Mouse (Mus musculus): ENCODE results near the gene Micu1.

Micu1 gene

DNA sequence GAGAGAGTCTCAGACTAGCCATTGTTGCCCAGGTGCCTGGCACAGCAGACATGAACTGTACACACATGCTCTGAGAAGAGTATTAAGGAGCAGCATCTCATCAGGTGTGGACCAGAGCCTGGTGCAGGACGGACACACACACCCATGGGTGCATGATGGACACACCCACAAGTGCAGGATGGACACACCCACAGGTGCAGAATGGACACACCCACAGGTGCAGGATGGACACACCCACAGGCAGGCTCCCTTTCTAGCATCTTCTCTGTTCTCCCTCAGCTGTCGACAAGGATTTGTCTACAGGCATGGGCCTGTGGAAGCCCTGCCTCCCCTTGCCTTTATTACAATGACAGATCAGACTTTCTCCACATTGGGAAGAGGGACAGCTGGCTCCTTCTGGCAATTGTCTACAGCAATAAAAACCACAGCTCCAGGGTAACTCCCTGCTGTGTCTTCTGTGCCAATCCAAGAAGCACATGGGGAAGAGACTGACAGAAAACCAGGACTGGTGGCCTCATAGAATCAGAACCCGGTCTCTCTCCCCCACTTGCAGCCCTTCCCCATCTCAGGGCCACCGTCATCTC is 107.8 kb downstream of the Micu1 start:
- no peak for DNase-seq (ENCODE audit: low read depth, low spot score)

DNA sequence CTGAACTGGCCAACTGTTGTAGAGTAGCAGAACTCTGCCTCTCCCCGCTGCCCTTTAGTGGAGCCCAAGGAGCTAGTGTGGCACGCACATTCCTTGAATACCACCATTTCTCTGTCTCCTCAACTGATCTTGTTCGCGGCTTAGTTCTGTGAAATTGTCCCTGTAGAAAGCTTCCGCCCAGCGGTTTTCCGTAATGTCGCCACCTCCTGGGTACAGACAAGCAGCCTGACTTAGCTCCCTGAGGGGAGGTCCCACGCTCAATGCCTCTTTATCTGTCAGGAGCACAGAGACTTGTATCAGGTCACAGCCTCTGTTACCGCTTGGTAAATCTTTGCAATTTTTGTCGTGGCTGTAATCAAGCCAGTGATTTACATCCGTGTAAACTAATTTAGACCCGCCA is 110.7 kb downstream of the Micu1 start:
- DNase-seq (ENCODE audit: low read depth, low spot score) = peak; percentile 37

DNA sequence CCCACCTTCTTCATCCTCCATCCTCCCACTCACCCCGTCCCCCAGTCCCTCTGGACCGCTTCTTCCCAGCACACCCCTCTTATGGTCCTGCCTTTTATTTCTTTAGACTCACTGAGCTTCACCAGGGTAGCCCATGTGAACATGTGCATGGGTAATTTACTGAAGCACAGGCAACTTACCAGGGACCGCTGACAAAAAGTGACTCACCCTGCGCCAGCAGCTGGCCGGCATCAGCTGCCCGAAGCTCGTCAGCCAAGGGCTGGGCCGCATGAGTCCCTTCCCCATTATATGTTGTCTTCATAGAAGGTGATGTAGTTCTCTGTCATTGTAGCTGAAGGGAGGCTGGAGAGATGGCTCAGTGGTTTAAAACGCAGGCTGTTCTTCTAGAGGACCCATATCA is 111.5 kb downstream of the Micu1 start:
- no peak for DNase-seq (ENCODE audit: low read depth, low spot score)

DNA sequence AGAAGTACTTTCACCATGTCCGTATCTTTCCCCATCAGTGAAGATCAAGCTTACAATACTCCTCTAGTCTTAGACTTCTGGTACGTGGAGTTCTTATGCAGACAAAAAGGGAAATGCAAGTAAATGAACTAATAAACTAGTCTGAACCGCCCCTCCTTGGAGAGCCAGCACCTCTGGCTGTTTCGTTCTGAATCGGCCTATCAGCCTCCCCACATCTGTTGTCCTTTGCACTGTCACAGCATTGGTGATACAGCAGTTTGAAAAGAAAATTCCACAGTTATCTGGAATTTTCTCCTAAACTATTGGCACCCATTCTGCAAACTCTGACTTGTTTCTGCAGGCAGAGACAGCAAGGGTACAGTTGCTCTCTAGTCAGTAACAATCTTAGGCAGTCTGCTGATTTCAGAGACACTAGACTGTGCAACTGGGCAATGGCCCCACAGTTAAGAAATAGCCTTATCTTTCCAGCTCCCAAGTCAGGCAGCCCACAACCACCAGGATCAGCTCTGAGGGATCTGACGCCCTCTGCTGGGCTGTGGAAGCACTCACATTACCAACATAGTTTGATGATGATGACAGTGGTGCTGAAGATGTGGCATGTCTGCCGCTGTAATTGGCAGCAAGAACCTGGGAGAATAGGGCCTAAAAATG is 112.4 kb downstream of the Micu1 start:
- peak; percentile 14 for DNase-seq (ENCODE audit: low read depth, low spot score)

DNA sequence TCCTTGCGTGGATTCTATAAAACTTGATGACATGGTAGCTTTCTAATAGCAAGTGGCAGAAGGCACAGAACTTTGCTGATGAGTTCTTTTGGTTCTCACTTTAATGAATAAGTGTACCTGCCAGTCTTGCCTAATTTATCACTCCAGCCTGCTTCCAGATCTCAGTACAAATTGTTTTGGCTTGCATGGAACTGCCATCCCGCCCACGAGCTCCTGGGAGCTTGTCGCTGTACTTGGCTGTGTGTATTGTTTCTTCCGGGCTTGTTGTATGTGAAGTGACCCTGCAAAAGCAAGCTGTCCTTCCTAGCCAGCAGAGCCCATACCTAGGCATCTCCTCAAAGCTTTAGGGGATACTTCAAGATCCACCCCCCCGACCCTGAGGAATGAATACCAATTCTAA is 114.3 kb downstream of the Micu1 start:
- no peak for DNase-seq (ENCODE audit: low read depth, low spot score)

DNA sequence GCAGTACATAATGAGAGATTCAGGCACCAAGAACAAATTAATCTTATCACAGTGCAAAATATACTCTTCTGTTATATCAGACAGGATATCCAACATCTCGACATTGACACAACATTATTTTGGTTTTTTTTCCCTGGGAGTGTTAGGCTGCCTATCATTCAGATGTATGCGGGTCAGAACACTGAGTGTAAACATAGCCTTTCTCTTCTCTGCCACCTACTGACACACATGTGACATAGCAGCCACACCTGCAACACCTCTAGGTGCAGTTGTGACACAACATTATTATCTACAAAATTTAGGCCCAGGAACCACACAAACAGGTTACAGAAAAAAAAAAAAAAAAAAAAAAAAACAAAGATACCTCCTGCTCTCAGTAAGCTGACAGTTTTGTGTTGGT is 115.3 kb downstream of the Micu1 start:
- DNase-seq (ENCODE audit: low read depth, low spot score) = no peak

DNA sequence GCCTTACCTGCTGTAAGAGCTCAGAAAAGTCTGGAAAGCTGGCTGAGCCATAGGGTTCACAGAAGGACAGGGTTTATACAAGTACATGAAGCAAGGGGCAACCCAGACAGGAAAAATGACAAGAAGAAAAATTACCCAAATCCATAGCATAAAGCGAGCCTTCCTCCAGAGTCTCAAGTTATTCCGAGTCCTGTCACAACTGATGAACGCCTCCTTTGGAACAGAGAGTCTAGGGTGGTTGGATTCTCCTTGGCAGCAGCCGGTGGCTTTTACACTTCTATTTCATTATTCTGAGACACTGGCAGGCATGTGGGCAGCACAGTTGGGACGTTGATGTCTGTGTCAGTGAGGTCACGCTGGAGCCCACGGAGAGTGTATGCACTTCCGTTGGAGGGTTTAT is 115.7 kb downstream of the Micu1 start:
- DNase-seq (ENCODE audit: low read depth, low spot score) = no peak

DNA sequence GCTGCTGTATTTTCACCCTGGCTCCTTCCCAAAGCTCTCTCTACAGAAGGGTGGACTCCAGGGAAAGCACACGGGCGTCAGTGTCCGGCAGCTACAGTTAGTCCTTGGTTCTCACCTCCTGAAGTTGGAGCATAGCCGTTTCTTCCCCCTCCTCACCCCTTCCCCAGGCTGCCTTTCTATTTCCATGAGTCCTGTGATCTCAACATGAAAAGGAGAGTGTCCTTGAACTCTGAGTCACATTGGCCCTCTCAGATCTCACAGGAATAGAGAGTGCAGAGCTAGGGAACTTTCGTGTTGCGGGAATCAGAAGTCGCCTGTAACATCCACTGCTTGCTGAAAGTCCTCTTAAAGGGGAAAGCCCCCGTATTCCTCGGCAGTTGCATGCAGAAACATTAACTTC is 116.9 kb downstream of the Micu1 start:
- DNase-seq (ENCODE audit: low read depth, low spot score) = no peak

DNA sequence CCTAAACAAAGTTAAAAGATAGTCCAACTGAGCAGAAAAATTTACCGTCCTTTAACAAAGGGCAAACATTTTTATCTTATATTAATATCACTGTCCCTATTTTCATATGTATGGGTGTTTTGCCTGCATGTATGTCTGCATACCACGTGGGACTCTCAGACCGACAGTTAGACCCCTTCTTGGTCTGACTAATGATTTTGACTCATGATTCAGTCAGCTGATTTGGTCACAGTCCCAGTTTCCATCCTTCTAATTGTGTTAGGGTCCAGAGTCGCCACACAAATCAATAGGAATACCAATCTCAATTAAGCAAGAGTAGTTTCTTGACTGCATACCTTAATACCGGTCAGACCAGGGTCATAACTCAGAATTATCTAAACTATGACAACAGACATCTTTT is 118.6 kb downstream of the Micu1 start:
- no peak for DNase-seq (ENCODE audit: low read depth, low spot score)

DNA sequence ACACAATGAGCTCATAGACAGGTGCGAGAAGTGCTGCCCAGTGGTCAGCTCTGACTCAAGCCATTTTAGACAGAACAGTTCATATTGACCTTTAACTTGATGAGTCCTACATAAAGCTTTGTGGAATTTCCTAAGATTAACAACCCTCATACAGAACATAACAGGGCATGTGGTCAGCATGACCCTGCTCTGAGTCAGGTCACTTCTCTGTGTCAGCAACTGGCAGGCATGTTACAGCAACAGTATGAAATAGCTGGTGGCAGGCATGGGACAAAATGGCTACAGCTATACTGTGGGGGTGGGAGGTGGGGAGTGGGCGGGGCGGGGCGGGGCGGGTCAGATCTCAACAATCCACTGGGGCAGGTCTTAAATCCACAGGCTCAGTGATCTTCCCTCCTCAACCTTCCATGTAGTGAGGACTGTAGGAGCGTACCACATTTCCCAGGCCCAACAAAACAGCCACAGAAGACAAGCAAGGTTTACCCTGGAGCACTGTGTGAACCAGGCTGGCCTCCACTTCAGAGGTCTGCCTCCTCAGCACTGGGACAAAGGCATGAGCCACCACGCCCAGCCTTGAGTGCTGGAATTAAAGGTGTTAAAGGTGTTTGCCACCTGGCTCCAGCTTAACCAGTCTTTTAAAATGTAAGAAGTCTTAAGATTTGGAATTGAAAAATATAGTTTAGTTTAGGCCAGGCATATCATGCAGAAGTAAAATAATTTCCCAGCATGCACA is 119.2 kb downstream of the Micu1 start:
- DNase-seq (ENCODE audit: low read depth, low spot score) = no peak

DNA sequence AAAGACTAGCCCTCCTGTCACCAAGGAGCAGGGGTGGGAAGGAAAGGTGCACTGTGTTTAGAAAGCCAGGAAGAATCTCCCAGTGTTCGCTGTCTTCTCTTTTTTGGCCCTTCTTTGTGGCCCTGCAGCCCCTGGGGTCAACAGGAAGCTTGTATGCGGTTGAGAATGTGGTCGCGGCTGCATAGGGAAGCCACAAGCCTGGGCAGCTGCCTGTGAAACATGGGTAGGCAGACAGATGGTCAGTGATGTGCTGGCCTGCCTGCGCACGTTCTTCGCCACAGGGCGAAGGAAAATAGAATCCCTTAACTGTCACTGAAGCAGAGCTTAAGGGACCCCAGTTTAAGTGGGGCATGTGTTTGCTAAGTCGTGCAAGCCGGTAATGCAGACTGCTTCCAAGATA is 120.6 kb downstream of the Micu1 start:
- DNase-seq (ENCODE audit: low read depth, low spot score) = no peak

DNA sequence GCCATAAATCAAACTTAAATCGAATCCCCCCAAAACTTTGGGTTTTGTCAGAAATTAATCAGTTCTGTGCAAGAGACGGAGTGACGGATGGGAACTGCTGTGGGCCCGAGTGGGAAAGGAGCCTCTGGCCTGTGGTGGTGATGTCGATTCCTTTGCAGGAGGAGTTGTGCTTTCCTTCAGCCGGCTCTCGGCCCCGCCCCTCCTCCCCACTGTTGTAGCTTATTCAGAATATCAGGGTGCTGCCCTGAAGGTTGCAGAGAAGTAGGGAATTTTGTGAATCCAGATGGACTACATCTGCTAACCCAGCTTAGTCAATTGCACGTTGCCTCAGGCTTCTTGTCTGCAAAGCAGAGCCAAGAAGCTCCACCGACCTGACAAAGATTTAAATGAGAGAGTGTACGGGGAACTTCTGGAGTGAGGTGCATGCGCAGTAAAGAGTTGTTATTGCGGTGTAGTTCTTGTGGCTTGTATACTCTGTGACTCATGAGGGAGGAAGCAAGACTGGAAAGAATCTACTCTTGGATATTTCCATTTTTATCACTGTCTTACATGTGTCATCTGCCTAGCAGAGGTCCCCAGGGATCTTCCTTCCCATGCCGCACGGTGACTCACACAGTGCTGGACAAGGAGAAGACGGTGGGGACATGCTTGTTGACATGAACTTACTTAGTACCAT is 123.0 kb downstream of the Micu1 start:
- DNase-seq (ENCODE audit: low read depth, low spot score) = no peak

DNA sequence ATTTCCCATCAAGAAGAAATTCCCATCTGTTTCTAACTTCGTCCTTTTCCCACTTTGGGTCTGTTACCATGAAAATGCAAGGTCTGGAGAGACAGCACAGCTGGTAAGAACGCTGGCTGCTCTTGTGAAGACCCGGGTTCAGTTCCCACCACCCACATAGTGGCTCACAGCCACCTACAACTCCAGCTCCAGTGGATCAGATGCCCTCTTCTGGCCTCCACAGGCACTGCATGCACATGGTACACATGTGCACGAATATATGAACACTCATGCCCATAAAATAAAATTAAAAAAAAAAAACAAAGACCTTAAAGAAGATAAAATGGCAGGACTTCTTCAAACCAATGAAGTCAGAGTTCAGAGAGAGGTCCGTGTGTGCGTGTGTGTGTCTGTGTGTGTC is 127.6 kb downstream of the Micu1 start:
- no peak for DNase-seq (ENCODE audit: low read depth, low spot score)

DNA sequence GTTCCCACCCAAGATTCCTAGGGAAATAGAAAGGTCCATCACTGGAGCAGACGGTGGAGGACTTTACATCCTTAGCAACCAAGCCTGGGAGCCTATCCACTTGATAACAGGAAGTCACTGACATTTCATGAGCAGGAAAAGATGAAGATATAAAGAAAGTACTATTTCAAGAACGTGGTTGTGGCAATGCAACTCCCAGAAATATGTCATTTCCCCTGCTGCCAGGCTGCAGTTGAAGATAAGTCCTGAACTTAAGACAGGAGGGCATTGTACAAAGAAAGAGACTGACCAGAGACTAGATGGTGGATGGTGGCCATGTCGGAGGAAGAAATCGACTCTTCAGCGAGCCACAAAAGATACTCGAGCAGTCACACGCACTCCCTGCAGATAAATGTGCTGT is 129.7 kb downstream of the Micu1 start:
- DNase-seq (ENCODE audit: low read depth, low spot score) = no peak

DNA sequence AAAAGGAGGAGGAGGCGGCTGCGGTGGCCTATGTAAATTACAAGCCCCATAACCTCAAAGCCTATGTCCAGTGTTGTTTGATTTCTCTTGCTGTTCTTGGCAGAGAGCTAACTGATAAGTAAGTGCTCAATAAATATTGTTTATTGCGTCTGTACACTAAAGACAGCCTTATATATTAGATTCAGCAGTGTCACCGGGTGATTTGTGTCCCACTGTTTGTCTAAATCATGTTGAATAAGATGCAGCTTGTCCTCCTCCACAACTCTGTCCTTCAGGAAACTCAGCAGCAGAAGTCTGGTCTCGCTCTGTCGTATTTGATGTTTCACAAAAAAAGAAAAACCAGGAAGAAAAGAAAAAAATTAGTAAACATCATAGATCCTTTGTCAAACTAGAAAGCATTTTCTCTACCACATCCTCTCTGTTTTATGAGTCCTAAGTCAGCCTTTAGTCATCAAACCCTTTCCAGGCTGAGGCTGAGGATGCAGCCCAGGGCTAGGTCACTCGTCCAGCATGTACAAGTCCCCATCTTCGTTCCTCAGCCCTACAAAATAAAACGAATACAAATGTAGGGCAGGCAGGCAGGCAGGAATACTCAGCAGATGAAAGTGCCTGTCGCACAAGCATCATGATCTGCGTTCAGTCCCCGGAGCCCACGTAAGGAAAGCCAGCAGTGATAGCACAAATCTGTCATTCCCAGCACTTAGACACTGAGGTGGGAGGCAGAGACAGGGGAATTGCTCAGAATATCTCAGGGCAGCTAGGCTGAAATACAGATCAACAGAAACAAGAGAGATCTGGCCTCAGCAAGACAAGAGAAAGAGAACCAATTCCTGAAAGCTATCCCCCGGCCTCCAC is 133.3 kb downstream of the Micu1 start:
- no peak for DNase-seq (ENCODE audit: low read depth, low spot score)

DNA sequence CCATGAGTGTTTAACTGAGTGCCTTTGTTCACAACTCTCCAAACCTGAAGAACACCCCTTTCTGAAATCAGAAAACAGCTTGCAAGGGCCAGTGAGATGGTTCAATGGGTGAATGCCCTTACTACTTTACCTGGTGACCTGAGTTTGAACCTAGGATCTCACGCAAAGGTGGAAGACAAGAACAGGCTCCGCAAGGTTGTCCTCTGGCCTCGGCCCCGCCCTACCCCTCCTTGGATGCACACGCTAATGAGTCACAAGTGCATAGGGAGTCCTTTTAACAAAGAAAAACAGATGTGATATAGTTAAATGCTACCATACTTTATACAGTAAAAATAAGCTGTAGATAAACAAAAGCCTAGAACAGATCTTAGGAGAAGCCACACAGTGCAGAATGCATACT is 135.2 kb downstream of the Micu1 start:
- no peak for DNase-seq (ENCODE audit: low read depth, low spot score)

DNA sequence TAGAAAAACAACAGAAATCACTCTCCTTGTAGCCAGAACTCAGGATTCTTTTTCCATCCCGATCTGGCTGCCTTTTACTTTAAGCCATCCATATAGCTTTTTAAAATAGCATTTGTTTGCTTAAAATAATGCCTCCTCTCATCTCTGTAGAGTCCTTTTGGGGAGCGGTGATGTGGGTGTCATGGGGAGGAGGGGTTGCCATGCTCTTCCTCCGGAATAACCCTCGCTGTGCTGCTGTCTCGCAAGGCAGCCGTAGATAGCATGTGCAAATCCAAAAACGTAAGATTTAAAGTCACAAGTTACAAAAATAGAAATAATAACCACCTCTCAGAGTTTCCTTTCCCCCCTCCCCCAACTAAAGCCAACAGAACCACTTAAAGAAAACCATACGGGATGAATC is 139.2 kb downstream of the Micu1 start:
- no peak for DNase-seq (ENCODE audit: low read depth, low spot score)

DNA sequence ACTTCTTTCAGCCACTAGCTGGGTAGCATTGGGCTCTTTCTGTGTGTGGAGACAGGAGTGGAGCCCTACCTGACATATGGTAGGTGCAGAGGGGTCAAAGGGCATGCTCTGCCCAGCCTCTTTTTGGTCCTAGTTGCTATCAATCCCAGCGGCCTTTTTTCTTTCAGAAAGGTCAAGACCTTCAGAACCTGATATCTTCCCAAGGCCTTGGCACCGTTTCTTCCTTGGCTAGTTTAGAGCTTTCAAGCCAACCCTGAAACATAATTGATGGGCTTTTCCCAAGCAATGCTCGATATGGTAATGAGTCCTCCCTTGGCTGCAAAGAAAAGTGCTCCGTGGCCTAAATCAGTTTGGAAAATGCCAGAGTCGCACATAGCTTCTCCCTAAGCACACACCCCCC is 140.8 kb downstream of the Micu1 start:
- no peak for DNase-seq (ENCODE audit: low read depth, low spot score)

DNA sequence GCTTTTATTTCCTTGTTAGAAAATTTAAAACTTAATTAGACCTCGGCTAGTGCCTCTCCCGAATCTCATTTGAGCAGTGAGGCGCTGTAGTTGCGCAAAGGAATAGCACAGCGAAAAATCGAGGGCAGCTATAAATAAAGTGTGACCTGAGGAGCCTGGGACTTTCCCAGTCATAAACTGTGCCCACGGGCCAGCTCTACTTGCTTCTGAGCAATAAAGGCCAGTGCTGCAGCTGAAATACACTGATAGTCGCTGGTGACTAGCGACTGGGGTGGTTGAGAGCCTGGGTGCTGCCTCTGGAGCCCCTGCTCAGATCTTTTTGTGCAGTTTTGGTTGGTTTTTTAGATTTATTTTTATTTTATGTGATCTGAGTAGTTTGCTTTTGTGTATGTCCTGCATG is 142.4 kb downstream of the Micu1 start:
- no peak for DNase-seq (ENCODE audit: low read depth, low spot score)

DNA sequence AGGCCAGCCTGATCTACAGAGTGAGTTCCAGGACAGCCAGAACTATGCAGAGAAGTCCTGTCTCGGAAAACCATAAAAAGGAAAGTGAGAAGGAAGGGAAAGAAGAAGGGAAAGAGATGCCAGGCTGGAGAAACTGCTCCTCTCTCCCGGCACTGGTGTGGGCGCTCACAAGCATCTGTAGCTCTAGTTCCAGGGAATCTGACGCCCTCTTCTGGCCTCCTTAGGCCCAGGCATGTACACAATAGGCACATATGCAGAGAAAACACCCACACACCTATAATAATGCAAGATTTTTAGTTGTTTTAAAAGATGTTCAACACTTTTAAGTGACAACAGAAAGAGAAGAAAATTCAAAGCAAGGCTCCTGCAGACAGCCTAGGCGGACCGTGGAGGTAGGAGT is 144.1 kb downstream of the Micu1 start:
- DNase-seq (ENCODE audit: low read depth, low spot score) = no peak

DNA sequence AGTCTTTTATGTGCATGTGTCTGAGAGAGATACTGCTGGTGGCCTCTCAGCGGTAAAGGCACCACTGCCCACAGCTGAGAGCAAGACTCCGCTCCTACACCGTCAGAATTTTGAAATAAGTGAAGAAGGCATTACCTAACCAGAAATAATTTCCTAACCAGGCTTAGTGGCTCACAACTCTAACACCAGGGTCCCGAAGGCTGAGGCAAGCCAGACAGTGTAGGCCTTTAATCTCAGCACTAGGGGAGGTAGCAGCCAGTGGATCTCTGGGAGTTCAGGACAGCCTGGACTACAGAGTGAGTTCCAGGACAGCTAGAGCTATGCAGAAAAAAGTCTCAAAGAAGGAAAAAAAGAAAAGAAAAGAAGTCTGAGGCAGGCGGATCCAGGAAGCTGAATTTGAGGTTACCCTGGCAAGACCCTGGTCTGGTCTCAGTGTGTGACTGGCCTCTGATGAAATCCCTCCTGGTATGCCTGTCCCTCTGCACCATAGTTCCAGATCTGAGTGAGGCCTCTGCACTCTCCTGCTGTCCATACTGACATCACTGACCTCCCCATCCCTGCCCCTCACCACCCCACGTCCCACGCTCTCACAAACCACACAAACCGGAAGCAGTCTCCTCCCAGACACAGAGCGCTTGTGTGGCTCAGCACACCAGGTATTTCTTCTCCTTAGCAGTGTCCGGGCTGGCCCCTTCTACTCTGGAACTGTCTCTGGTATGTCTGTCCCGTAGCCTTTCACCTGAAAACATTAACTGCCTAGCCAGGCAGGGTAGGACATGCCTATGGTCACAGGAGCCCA is 146.0 kb downstream of the Micu1 start:
- DNase-seq (ENCODE audit: low read depth, low spot score) = no peak
